Comparison of ENCODE assay signal across 16 mouse cellular contexts in genomic region chr12:99303581-99303980, GRCm38 (mm10).
DNase-seq lines count a peak whose midpoint lies in the region; ATAC-seq lines count a peak whose summit lies in the region.
"Had no signal": no experiment of that assay in that cellular context is flagged by ENCODE, and none has a peak within 500 bp of the region (broad histone marks: within the 10 kb centered on the region; RNA-seq: fewer than 3 reads in every experiment).

No protein-coding gene starts in this region.

- H3K27me3 ChIP-seq in forebrain, embryonic 10.5 days (ENCODE audit: poor library complexity, severe bottlenecking) = no peaks in the 10 kb centered on the region
- H3K27me3 ChIP-seq in forebrain, embryonic 15.5 days = no peaks in the 10 kb centered on the region
- H3K27me3 ChIP-seq in hindbrain, embryonic 16.5 days (replicated peaks; ENCODE audit: control insufficient read depth, insufficient read depth, low read length) = no peaks in the 10 kb centered on the region
- H3K27me3 ChIP-seq: heart, embryonic 13.5 days; hindbrain, embryonic 15.5 days; liver, embryonic 15.5 days had no signal

- DNase-seq in forebrain, embryonic 10.5 days (ENCODE audit: extremely low spot score, low spot score) = no peak
- DNase-seq in layer of hippocampus, adult 11-12 months (ENCODE audit: low spot score) = peak; percentile 30
- no peak for DNase-seq in layer of hippocampus, postnatal 25 days (ENCODE audit: extremely low spot score in 1 of 2, low spot score in 1 of 2)
- DNase-seq in brain, adult 2 months (ENCODE audit: low read depth, low spot score) = peak; percentile 75
- DNase-seq in urinary bladder, postnatal 14 days (ENCODE audit: low spot score) = no peak
- DNase-seq in thymus, postnatal 4 days = no peak
- DNase-seq: adrenal gland, postnatal 14 days; embryo, embryonic 11 days; gastrocnemius, postnatal 14 days; kidney, adult 2 months; kidney, postnatal 4 days had no signal

- no peak for ATAC-seq in forebrain, embryonic 15.5 days (replicated peaks)
- ATAC-seq in hindbrain, embryonic 16.5 days = no peak

- H3K9me3 ChIP-seq in forebrain, embryonic 10.5 days = no peaks in the 10 kb centered on the region
- H3K9me3 ChIP-seq in forebrain, embryonic 15.5 days = no peaks in the 10 kb centered on the region
- H3K9me3 ChIP-seq in hindbrain, embryonic 16.5 days (ENCODE audit: control insufficient read depth, low read length) = no peaks in the 10 kb centered on the region
- H3K9me3 ChIP-seq: heart, embryonic 13.5 days; hindbrain, embryonic 15.5 days; liver, embryonic 15.5 days had no signal

- peak overlapping the region; percentile 60 for H3K27ac ChIP-seq in forebrain, embryonic 10.5 days
- no peak overlapping the region for H3K27ac ChIP-seq in forebrain, embryonic 15.5 days (replicated peaks)
- no peak overlapping the region for H3K27ac ChIP-seq in hindbrain, embryonic 16.5 days (ENCODE audit: low read depth, low read length)
- H3K27ac ChIP-seq: heart, embryonic 13.5 days; hindbrain, embryonic 15.5 days; liver, embryonic 15.5 days had no signal

- peaks cover 75% of the 10 kb centered on the region for H3K4me1 ChIP-seq in forebrain, embryonic 10.5 days
- peaks cover 72% of the 10 kb centered on the region for H3K4me1 ChIP-seq in forebrain, embryonic 15.5 days
- H3K4me1 ChIP-seq in hindbrain, embryonic 16.5 days (ENCODE audit: control insufficient read depth, insufficient read depth, low read depth, low read length) = peaks cover 42% of the 10 kb centered on the region

- no peak overlapping the region for H3K4me2 ChIP-seq in forebrain, embryonic 15.5 days (replicated peaks)
- H3K4me2 ChIP-seq in hindbrain, embryonic 16.5 days (ENCODE audit: low read length) = no peak overlapping the region
- H3K4me2 ChIP-seq: heart, embryonic 13.5 days; hindbrain, embryonic 15.5 days; liver, embryonic 15.5 days had no signal

- 48% methylated on average over 6 of the region's 6 CpGs for WGBS in forebrain, embryonic 10.5 days
- WGBS in forebrain, embryonic 15.5 days = 30% methylated on average over 6 of the region's 6 CpGs
- 20% methylated on average over 6 of the region's 6 CpGs for WGBS in hindbrain, embryonic 16.5 days

- no peak overlapping the region for H3K4me3 ChIP-seq in forebrain, embryonic 10.5 days
- H3K4me3 ChIP-seq in forebrain, embryonic 15.5 days = no peak overlapping the region
- no peak overlapping the region for H3K4me3 ChIP-seq in hindbrain, embryonic 16.5 days (ENCODE audit: low read length)
- H3K4me3 ChIP-seq: heart, embryonic 13.5 days; hindbrain, embryonic 15.5 days; liver, embryonic 15.5 days had no signal

- H3K9ac ChIP-seq in forebrain, embryonic 15.5 days (replicated peaks) = no peak overlapping the region
- peak overlapping the region; percentile 33; the same call in 1 of the 2 replicates for H3K9ac ChIP-seq in hindbrain, embryonic 16.5 days (ENCODE audit: low read depth, low read length)
- H3K9ac ChIP-seq: heart, embryonic 13.5 days; hindbrain, embryonic 15.5 days; liver, embryonic 15.5 days had no signal

- H3K36me3 ChIP-seq in forebrain, embryonic 10.5 days (replicated peaks) = no peaks in the 10 kb centered on the region; the same call in 1 of the 2 replicates
- H3K36me3 ChIP-seq in forebrain, embryonic 15.5 days = no peaks in the 10 kb centered on the region
- H3K36me3 ChIP-seq in hindbrain, embryonic 16.5 days (ENCODE audit: control insufficient read depth, insufficient read depth, low read length) = no peaks in the 10 kb centered on the region
- H3K36me3 ChIP-seq: heart, embryonic 13.5 days; hindbrain, embryonic 15.5 days; liver, embryonic 15.5 days had no signal

Comparison
In these comparisons a context has a peak if more than half of its experiments do, and no peak if none do; other contexts are left out.
1. DNase-seq: peak in layer of hippocampus, adult 11-12 months (single experiment) and brain, adult 2 months (single experiment); none in forebrain, embryonic 10.5 days (single experiment), layer of hippocampus, postnatal 25 days (0 of 2), urinary bladder, postnatal 14 days (single experiment) and thymus, postnatal 4 days (single experiment).